24 mouse cellular contexts compared by ENCODE assay signal in genomic region chr7:127586149-127586548, GRCm38 (mm10). TPM values are rescaled to one million over a fixed set of nuclear protein-coding genes. Genes with fewer than 3 reads are reported as not detected.
DNase-seq lines count a peak whose midpoint lies in the region; ATAC-seq and TF ChIP-seq lines count a peak whose summit lies in the region.
"Had no signal": no experiment of that assay in that cellular context is flagged by ENCODE, and none has a peak within 500 bp of the region (broad histone marks: within the 10 kb centered on the region; RNA-seq: fewer than 3 reads in every experiment).

No protein-coding gene starts in this region.

- peak overlapping the region; percentile 75 for H3K27ac ChIP-seq in liver, embryonic 14.5 days
- H3K27ac ChIP-seq in heart, adult 2 months = no peak overlapping the region
- H3K27ac ChIP-seq: hindbrain, embryonic 12.5 days; neural tube, embryonic 12.5 days had no signal

- DNase-seq in liver, embryonic 14.5 days (ENCODE audit: low read depth in 3 of 3, low spot score in 3 of 3) = peak; percentile 65 to 70 (median 69)
- peak; percentile 27 to 62 for DNase-seq in spleen, postnatal 36 days (ENCODE audit: low spot score in 2 of 2)
- DNase-seq in gastrocnemius, postnatal 4 days (ENCODE audit: low spot score in 2 of 2) = no peak
- no peak for DNase-seq in heart, adult 2 months
- no peak for DNase-seq in right cerebral cortex, postnatal 4 days
- DNase-seq: cerebellum, adult 9-11 months; gastrocnemius, postnatal 36 days; heart, postnatal 10 days; kidney, adult 2 months; kidney, postnatal 10 days; left cerebral cortex, postnatal 4 days; right cerebral cortex, adult 18-20 months had no signal

- no peak for ATAC-seq in megakaryocyte, adult 5-6 weeks (ENCODE audit: poor library complexity, severe bottlenecking)
- peak; percentile 67 for ATAC-seq in erythroblast, adult 5-6 weeks (replicated peaks; ENCODE audit: low FRiP score, poor library complexity, severe bottlenecking)
- ATAC-seq in liver, embryonic 14.5 days (ENCODE audit: insufficient read depth) = peak; percentile 42
- ATAC-seq: forebrain, embryonic 14.5 days; inflammation-experienced regulatory T-cells, adult 6 months had no signal

- H3K4me2 ChIP-seq in liver, embryonic 14.5 days (ENCODE audit: low read depth) = peak overlapping the region; percentile 77
- H3K4me2 ChIP-seq: heart, embryonic 11.5 days; hindbrain, embryonic 12.5 days; midbrain, embryonic 11.5 days; neural tube, embryonic 12.5 days had no signal

- 36% methylated on average over 6 of the region's 6 CpGs for WGBS in liver, embryonic 14.5 days (ENCODE audit: insufficient replicate concordance)
- WGBS in heart, adult 2 months = 69% methylated on average over 6 of the region's 6 CpGs

- peaks cover 67% of the 10 kb centered on the region for H3K4me1 ChIP-seq in megakaryocyte, embryonic 14.5 days
- H3K4me1 ChIP-seq in liver, embryonic 14.5 days (replicated peaks; ENCODE audit: control insufficient read depth in 2 of 2, insufficient read depth in 2 of 2, low read length in 1 of 2) = peaks cover 24 to 28% of the 10 kb centered on the region in 2 experiments
- peaks cover 8% of the 10 kb centered on the region for H3K4me1 ChIP-seq in heart, adult 2 months (ENCODE audit: control insufficient read depth, insufficient read depth, low read length)

- H3K27me3 ChIP-seq in megakaryocyte, embryonic 14.5 days (replicated peaks) = no peaks in the 10 kb centered on the region
- H3K27me3 ChIP-seq in liver, embryonic 14.5 days (ENCODE audit: control insufficient read depth, insufficient read depth, low read length) = no peaks in the 10 kb centered on the region
- H3K27me3 ChIP-seq in heart, adult 2 months (ENCODE audit: control insufficient read depth, insufficient read depth, low read length) = no peaks in the 10 kb centered on the region
- H3K27me3 ChIP-seq: CH12.LX; hindbrain, embryonic 12.5 days; neural tube, embryonic 12.5 days had no signal

- TF ChIP-seq CTCF in liver, embryonic 14.5 days (IDR thresholded peaks at IDR 0.05; ENCODE audit: low read depth) = peak; percentile 51
- TF ChIP-seq CTCF in heart, adult 2 months (IDR thresholded peaks at IDR 0.05) = no peak

- peak; percentile 80 for TF ChIP-seq EP300 in liver, embryonic 14.5 days (IDR thresholded peaks at IDR 0.05; ENCODE audit: low read depth)
- no peak for TF ChIP-seq EP300 in heart, adult 2 months (IDR thresholded peaks at IDR 0.05; ENCODE audit: insufficient read depth, low read depth, low read length)

- H3K4me3 ChIP-seq in megakaryocyte, embryonic 14.5 days (replicated peaks) = peak overlapping the region; percentile 21
- H3K4me3 ChIP-seq in liver, embryonic 14.5 days (ENCODE audit: insufficient read depth in 1 of 2, low read depth in 2 of 2, low read length in 2 of 2) = peak overlapping the region in 1 of 2 experiments; percentile 11; a peak in 1 of 4 replicates
- no peak overlapping the region for H3K4me3 ChIP-seq in heart, adult 2 months
- H3K4me3 ChIP-seq: hindbrain, embryonic 12.5 days; neural tube, embryonic 12.5 days had no signal

- no peaks in the 10 kb centered on the region for H3K79me2 ChIP-seq in heart, adult 2 months (replicated peaks; ENCODE audit: control insufficient read depth, insufficient read depth, low read length)

- intact Hi-C loops in heart, adult 2 months (cut with DNase I) = loop anchor here (5.0 kb wide), 3 partner anchors 74 to 181 kb away; partner anchors contain the start of genes Bcl7c, Orai3 and Srcap

- peak overlapping the region; percentile 10 for H3K9ac ChIP-seq in liver, embryonic 14.5 days (replicated peaks)
- H3K9ac ChIP-seq in heart, adult 2 months (ENCODE audit: low read depth, low read length) = no peak overlapping the region
- H3K9ac ChIP-seq: hindbrain, embryonic 12.5 days; neural tube, embryonic 12.5 days had no signal

- TF ChIP-seq POLR2A in heart, adult 2 months (IDR thresholded peaks at IDR 0.05; ENCODE audit: insufficient read depth, low read depth, low read length) = no peak

- H3K9me3 ChIP-seq in megakaryocyte, embryonic 14.5 days = no peaks in the 10 kb centered on the region
- no peaks in the 10 kb centered on the region for H3K9me3 ChIP-seq in liver, embryonic 14.5 days (ENCODE audit: control insufficient read depth, low read length)
- H3K9me3 ChIP-seq: hindbrain, embryonic 12.5 days; neural tube, embryonic 12.5 days had no signal

- H3K36me3 ChIP-seq in megakaryocyte, embryonic 14.5 days (replicated peaks; ENCODE audit: low read length) = peaks cover 65% of the 10 kb centered on the region
- H3K36me3 ChIP-seq in liver, embryonic 14.5 days (replicated peaks; ENCODE audit: control insufficient read depth, insufficient read depth, low read depth) = peaks cover 30% of the 10 kb centered on the region
- H3K36me3 ChIP-seq in heart, adult 2 months (ENCODE audit: control insufficient read depth, insufficient read depth, low read length) = no peaks in the 10 kb centered on the region

RNA-seq across cellular contexts. Expression of gene Ccdc189, which starts 2.2 kb away (rescaled TPM):
- polyA plus RNA-seq in megakaryocyte, embryonic 14.5 days (2012; ENCODE audit: insufficient read depth, low replicate concordance) = 23.5 and 28.8 TPM in 2 replicates
- total RNA-seq in megakaryocyte, adult 5-6 weeks (2015) = 2.6 and 6.3 TPM in 2 replicates
- total RNA-seq in megakaryocyte, adult 5-6 weeks (2017) = 2.5 and 11.0 TPM in 2 replicates
- total RNA-seq in erythroblast, adult 5-6 weeks (2015; ENCODE audit: low replicate concordance) = 4.0 and 14.0 TPM in 2 replicates
- total RNA-seq in erythroblast, adult 5-6 weeks (2017; ENCODE audit: low replicate concordance) = 26.1 and 31.4 TPM in 2 replicates
- 4.4 and 5.4 TPM in 2 replicates for polyA plus RNA-seq in liver, embryonic 14.5 days (2012; rRNA removed)
- 6.8 and 7.5 TPM in 2 replicates for polyA plus RNA-seq in liver, embryonic 14.5 days (2014; fragmentation: Nextera tagmentation; extraction: Ambion mirVana)
- 1 to 10 TPM; 5.0 to 5.1 TPM for total RNA-seq in gastrocnemius, postnatal 4 days (2021)
- total RNA-seq in heart, adult 2 months (2021) = 10 to 100 TPM; 10.4 to 11.7 TPM
- polyA plus RNA-seq in heart, adult 2 months (2012; rRNA removed) = 10.6 and 11.4 TPM in 2 replicates

RNA-seq across cellular contexts. Expression of gene Rnf40, which starts 2.4 kb away (rescaled TPM):
- 14.7 and 20.8 TPM in 2 replicates for polyA plus RNA-seq in megakaryocyte, embryonic 14.5 days (2012; ENCODE audit: insufficient read depth, low replicate concordance)
- 14.1 and 18.8 TPM in 2 replicates for total RNA-seq in megakaryocyte, adult 5-6 weeks (2015)
- total RNA-seq in megakaryocyte, adult 5-6 weeks (2017) = 35.1 and 48.0 TPM in 2 replicates
- total RNA-seq in erythroblast, adult 5-6 weeks (2015; ENCODE audit: low replicate concordance) = 17.1 and 18.1 TPM in 2 replicates
- 41.8 and 86.0 TPM in 2 replicates for total RNA-seq in erythroblast, adult 5-6 weeks (2017; ENCODE audit: low replicate concordance)
- polyA plus RNA-seq in liver, embryonic 14.5 days (2012; rRNA removed) = 10.3 and 14.0 TPM in 2 replicates
- 13.7 and 16.1 TPM in 2 replicates for polyA plus RNA-seq in liver, embryonic 14.5 days (2014; fragmentation: Nextera tagmentation; extraction: Ambion mirVana)
- total RNA-seq in gastrocnemius, postnatal 4 days (2021) = 10 to 100 TPM; 48.4 to 50.5 TPM
- 10 to 100 TPM; 41.0 to 44.8 TPM for total RNA-seq in heart, adult 2 months (2021)
- polyA plus RNA-seq in heart, adult 2 months (2012; rRNA removed) = 18.2 and 27.3 TPM in 2 replicates

RNA-seq across cellular contexts. Expression of gene Phkg2, which starts 13.0 kb away (rescaled TPM):
- polyA plus RNA-seq in megakaryocyte, embryonic 14.5 days (2012; ENCODE audit: insufficient read depth, low replicate concordance) = 19.1 and 27.2 TPM in 2 replicates
- 31.6 and 39.4 TPM in 2 replicates for total RNA-seq in megakaryocyte, adult 5-6 weeks (2015)
- 25.7 and 30.5 TPM in 2 replicates for total RNA-seq in megakaryocyte, adult 5-6 weeks (2017)
- total RNA-seq in erythroblast, adult 5-6 weeks (2015; ENCODE audit: low replicate concordance) = 35.1 and 44.2 TPM in 2 replicates
- 16.2 and 40.8 TPM in 2 replicates for total RNA-seq in erythroblast, adult 5-6 weeks (2017; ENCODE audit: low replicate concordance)
- polyA plus RNA-seq in liver, embryonic 14.5 days (2012; rRNA removed) = 24.9 and 27.3 TPM in 2 replicates
- polyA plus RNA-seq in liver, embryonic 14.5 days (2014; fragmentation: Nextera tagmentation; extraction: Ambion mirVana) = 18.5 and 21.7 TPM in 2 replicates
- 10 to 100 TPM; 21.6 to 25.5 TPM for total RNA-seq in gastrocnemius, postnatal 4 days (2021)
- 10 to 100 TPM; 13.9 to 17.5 TPM for total RNA-seq in heart, adult 2 months (2021)
- 30.1 and 40.1 TPM in 2 replicates for polyA plus RNA-seq in heart, adult 2 months (2012; rRNA removed)

RNA-seq across cellular contexts. Expression of gene Tmem265, which starts 25.0 kb away (rescaled TPM):
- 0.34 TPM in 1 of 2 replicates, not detected in the other for polyA plus RNA-seq in megakaryocyte, embryonic 14.5 days (2012; ENCODE audit: insufficient read depth, low replicate concordance)
- total RNA-seq in megakaryocyte, adult 5-6 weeks (2015) = not detected in 2 replicates
- 2.5 TPM in 1 of 2 replicates, not detected in the other for total RNA-seq in megakaryocyte, adult 5-6 weeks (2017)
- 1.7 TPM in 1 of 2 replicates, not detected in the other for total RNA-seq in erythroblast, adult 5-6 weeks (2015; ENCODE audit: low replicate concordance)
- total RNA-seq in erythroblast, adult 5-6 weeks (2017; ENCODE audit: low replicate concordance) = not detected in 2 replicates
- 0.77 and 1.0 TPM in 2 replicates for polyA plus RNA-seq in liver, embryonic 14.5 days (2012; rRNA removed)
- polyA plus RNA-seq in liver, embryonic 14.5 days (2014; fragmentation: Nextera tagmentation; extraction: Ambion mirVana) = 1.4 and 1.7 TPM in 2 replicates
- total RNA-seq in gastrocnemius, postnatal 4 days (2021) = 1 to 10 TPM in 1 of 2 experiments, not detected in 1; 3.1 TPM
- total RNA-seq in heart, adult 2 months (2021) = not detected
- polyA plus RNA-seq in heart, adult 2 months (2012; rRNA removed) = not detected in 2 replicates
- total RNA-seq: adrenal gland, adult 18-20 months; gastrocnemius, postnatal 36 days; heart, postnatal 10 days had no signal
- polyA plus RNA-seq: kidney, adult 2 months; liver, adult 2 months had no signal

RNA-seq across cellular contexts. Expression of gene Zfp629, which starts 29.4 kb away (rescaled TPM):
- polyA plus RNA-seq in megakaryocyte, embryonic 14.5 days (2012; ENCODE audit: insufficient read depth, low replicate concordance) = 2.9 TPM in 1 of 2 replicates, not detected in the other
- 3.5 TPM in 2 replicates for total RNA-seq in megakaryocyte, adult 5-6 weeks (2015)
- total RNA-seq in megakaryocyte, adult 5-6 weeks (2017) = 4.2 and 5.8 TPM in 2 replicates
- total RNA-seq in erythroblast, adult 5-6 weeks (2015; ENCODE audit: low replicate concordance) = 0.77 and 0.84 TPM in 2 replicates
- 2.0 and 3.2 TPM in 2 replicates for total RNA-seq in erythroblast, adult 5-6 weeks (2017; ENCODE audit: low replicate concordance)
- 1.6 and 1.9 TPM in 2 replicates for polyA plus RNA-seq in liver, embryonic 14.5 days (2012; rRNA removed)
- polyA plus RNA-seq in liver, embryonic 14.5 days (2014; fragmentation: Nextera tagmentation; extraction: Ambion mirVana) = 1.4 and 2.2 TPM in 2 replicates
- total RNA-seq in gastrocnemius, postnatal 4 days (2021) = 10 to 100 TPM; 13.1 to 13.5 TPM
- total RNA-seq in heart, adult 2 months (2021) = 10 to 100 TPM; 17.7 to 24.9 TPM
- polyA plus RNA-seq in heart, adult 2 months (2012; rRNA removed) = 12.5 and 20.9 TPM in 2 replicates

Comparison
In these comparisons a context has a peak if more than half of its experiments do, and no peak if none do; other contexts are left out.
1. DNase-seq: peak in liver, embryonic 14.5 days (3 of 3) and spleen, postnatal 36 days (2 of 2); none in gastrocnemius, postnatal 4 days (0 of 2), heart, adult 2 months (0 of 2) and right cerebral cortex, postnatal 4 days (single experiment).